In the genomic region with DNA sequence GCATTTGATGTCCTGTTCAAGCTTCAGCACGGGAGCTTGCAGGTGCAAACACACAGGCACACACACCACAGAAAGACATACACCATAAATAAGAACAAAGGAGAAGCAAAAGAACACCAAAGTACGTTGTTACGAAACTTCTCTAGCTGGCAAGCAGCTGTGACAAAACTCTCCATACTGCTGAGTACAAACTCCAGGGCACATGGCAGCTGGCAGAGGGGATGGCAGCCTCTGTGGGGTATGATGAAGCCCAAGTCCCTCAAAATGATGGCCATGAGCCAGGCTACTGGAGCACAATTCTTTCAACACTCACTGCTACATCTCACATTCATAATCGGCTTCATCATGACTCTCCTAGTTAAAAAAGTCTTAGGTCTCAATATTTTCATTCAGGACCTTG, we compare ENCODE assay signal across 14 mouse cellular contexts.
"Had no signal": no experiment of that assay in that cellular context is flagged by ENCODE, and none has a peak within 500 bp of the region (broad histone marks: within the 10 kb centered on the region; RNA-seq: fewer than 3 reads in every experiment).

No protein-coding gene starts in this region.

- ATAC-seq: liver, postnatal 0 days; midbrain, embryonic 15.5 days had no signal

- H3K4me3 ChIP-seq: left cerebral cortex, adult 2 months; limb, embryonic 12.5 days; liver, embryonic 13.5 days; lung, embryonic 15.5 days; midbrain, embryonic 15.5 days; neural tube, embryonic 12.5 days had no signal

- DNase-seq: kidney, adult 18-20 months; kidney, postnatal 10 days; kidney, postnatal 4 days; liver; liver, embryonic 13.5 days; liver, postnatal 0 days; lung, postnatal 14 days; thymus, postnatal 36 days had no signal

- H3K27ac ChIP-seq: left cerebral cortex, adult 2 months; limb, embryonic 12.5 days; liver, embryonic 13.5 days; lung, embryonic 15.5 days; midbrain, embryonic 15.5 days; neural tube, embryonic 12.5 days; stomach, postnatal 0 days had no signal
